Mouse (Mus musculus) olfactory bulb, adult 2 months (tissue): ENCODE measurements at regions not wholly inside any gene's neighbourhood (a gene's known extent, or its start where the extent isn't known, plus 50 kb on each side); places are given as distances from the start of the nearest gene placed in this dataset.

Experiments
- CTCF ChIP-seq: fragments of 200-500 bp; IDR thresholded peaks from 2 replicates; pipeline ENCODE4 v1.5.1; 2012; ENCODE audit warnings: low read depth, mild to moderate bottlenecking, low read length, moderate library complexity; ENCODE audit not compliant: insufficient read depth
- POLR2A ChIP-seq: fragments of 200-500 bp; IDR thresholded peaks from 2 replicates; pipeline ENCODE4 v1.6.1; 2012; ENCODE audit warnings: mild to moderate bottlenecking, low read depth, low read length, moderate library complexity; ENCODE audit not compliant: insufficient read depth

- no peak for TF ChIP-seq CTCF
- no peak for TF ChIP-seq POLR2A
Measured at GRCm38 (mm10) chr8:86353816-86354215, 226.7 kb downstream of the Abcc12 start.
